Mouse (Mus musculus): ENCODE results near the gene Uri1.

- TF ChIP-seq CTCF (IDR thresholded peaks at IDR 0.05; ENCODE audit: low read depth, low read length) (no peak), POLR2A (IDR thresholded peaks at IDR 0.05; ENCODE audit: borderline replicate concordance, low read depth, low read length) (no peak)
These were observed 20.9 kb downstream of the Uri1 start for GRCm38 (mm10) chr7:38002451-38002850.

All from bone marrow macrophage, adult 2 months (primary cell).